ENCODE assay signal across 20 mouse cellular contexts in genomic region chr7:19166990-19167389, GRCm38 (mm10). TPM values are rescaled to one million over a fixed set of nuclear protein-coding genes. Genes with fewer than 3 reads are reported as not detected.
DNase-seq lines count a peak whose midpoint lies in the region; ATAC-seq and TF ChIP-seq lines count a peak whose summit lies in the region.
"Had no signal": no experiment of that assay in that cellular context is flagged by ENCODE, and none has a peak within 500 bp of the region (broad histone marks: within the 10 kb centered on the region; RNA-seq: fewer than 3 reads in every experiment).

No protein-coding gene starts in this region.

- H3K27ac ChIP-seq in forebrain, postnatal 0 days (ENCODE audit: low read depth, low read length) = no peak overlapping the region; the same call in 1 of the 2 replicates
- H3K27ac ChIP-seq in forebrain, embryonic 12.5 days = no peak overlapping the region
- peak overlapping the region; percentile 89 for H3K27ac ChIP-seq in heart, embryonic 15.5 days
- no peak overlapping the region for H3K27ac ChIP-seq in liver, embryonic 14.5 days
- no peak overlapping the region for H3K27ac ChIP-seq in liver, embryonic 11.5 days (ENCODE audit: low read depth, low read length)
- H3K27ac ChIP-seq: limb, embryonic 10.5 days had no signal

- H3K27me3 ChIP-seq in forebrain, postnatal 0 days (ENCODE audit: insufficient read depth, low read length) = no peaks in the 10 kb centered on the region
- H3K27me3 ChIP-seq in forebrain, embryonic 12.5 days = peaks cover 44% of the 10 kb centered on the region
- H3K27me3 ChIP-seq in heart, embryonic 15.5 days = 0 out of 2 replicates have a peak, but pooled peaks cover 3% of the 10 kb centered on the region
- peaks cover 9% of the 10 kb centered on the region for H3K27me3 ChIP-seq in liver, embryonic 14.5 days (ENCODE audit: control insufficient read depth, insufficient read depth, low read length)
- H3K27me3 ChIP-seq in liver, embryonic 11.5 days (replicated peaks; ENCODE audit: control insufficient read depth, insufficient read depth, low read length) = peaks cover 24% of the 10 kb centered on the region

- H3K36me3 ChIP-seq in forebrain, postnatal 0 days (ENCODE audit: insufficient read depth) = no peaks in the 10 kb centered on the region
- no peaks in the 10 kb centered on the region for H3K36me3 ChIP-seq in forebrain, embryonic 12.5 days (replicated peaks)
- H3K36me3 ChIP-seq in heart, embryonic 15.5 days = peaks cover 5% of the 10 kb centered on the region; the same call in 1 of the 2 replicates
- H3K36me3 ChIP-seq in liver, embryonic 14.5 days (replicated peaks; ENCODE audit: control insufficient read depth, insufficient read depth, low read depth) = no peaks in the 10 kb centered on the region
- no peaks in the 10 kb centered on the region for H3K36me3 ChIP-seq in liver, embryonic 11.5 days (ENCODE audit: control insufficient read depth, insufficient read depth, low read length)
- H3K36me3 ChIP-seq: limb, embryonic 10.5 days had no signal

- H3K4me2 ChIP-seq in forebrain, postnatal 0 days (ENCODE audit: low read depth) = no peak overlapping the region
- no peak overlapping the region for H3K4me2 ChIP-seq in forebrain, embryonic 12.5 days
- H3K4me2 ChIP-seq in heart, embryonic 15.5 days = no peak overlapping the region
- no peak overlapping the region for H3K4me2 ChIP-seq in liver, embryonic 14.5 days (ENCODE audit: low read depth)
- H3K4me2 ChIP-seq in liver, embryonic 11.5 days = no peak overlapping the region

- H3K4me3 ChIP-seq in forebrain, postnatal 0 days (ENCODE audit: low read depth, low read length) = no peak overlapping the region
- no peak overlapping the region for H3K4me3 ChIP-seq in forebrain, embryonic 12.5 days (replicated peaks)
- H3K4me3 ChIP-seq in heart, embryonic 15.5 days = no peak overlapping the region
- H3K4me3 ChIP-seq in liver, embryonic 14.5 days (ENCODE audit: insufficient read depth in 1 of 2, low read depth in 2 of 2, low read length in 2 of 2) = no peak overlapping the region
- no peak overlapping the region for H3K4me3 ChIP-seq in liver, embryonic 11.5 days (ENCODE audit: low read depth, low read length)
- H3K4me3 ChIP-seq: myocyte had no signal

- H3K9ac ChIP-seq in forebrain, postnatal 0 days = no peak overlapping the region
- no peak overlapping the region for H3K9ac ChIP-seq in forebrain, embryonic 12.5 days
- no peak overlapping the region for H3K9ac ChIP-seq in heart, embryonic 15.5 days
- H3K9ac ChIP-seq in liver, embryonic 14.5 days (replicated peaks) = no peak overlapping the region
- H3K9ac ChIP-seq in liver, embryonic 11.5 days (ENCODE audit: low read depth, low read length) = no peak overlapping the region

- H3K4me1 ChIP-seq in forebrain, postnatal 0 days (ENCODE audit: insufficient read depth) = peaks cover 26% of the 10 kb centered on the region
- peaks cover 36% of the 10 kb centered on the region for H3K4me1 ChIP-seq in forebrain, embryonic 12.5 days
- H3K4me1 ChIP-seq in heart, embryonic 15.5 days (replicated peaks) = peaks cover 63% of the 10 kb centered on the region
- H3K4me1 ChIP-seq in liver, embryonic 14.5 days (replicated peaks; ENCODE audit: control insufficient read depth in 2 of 2, insufficient read depth in 2 of 2, low read length in 1 of 2) = peaks cover 13 to 21% of the 10 kb centered on the region in 2 experiments
- H3K4me1 ChIP-seq in liver, embryonic 11.5 days (replicated peaks; ENCODE audit: control insufficient read depth, insufficient read depth, low read length) = peaks cover 33% of the 10 kb centered on the region

- ATAC-seq in forebrain, postnatal 0 days = no peak
- no peak for ATAC-seq in forebrain, embryonic 12.5 days (ENCODE audit: low FRiP score)
- no peak for ATAC-seq in heart, embryonic 15.5 days (replicated peaks; ENCODE audit: insufficient number of reproducible peaks, insufficient read depth, low FRiP score, low read depth)
- ATAC-seq in liver, embryonic 14.5 days (ENCODE audit: insufficient read depth) = no peak
- ATAC-seq in liver, embryonic 11.5 days (replicated peaks; ENCODE audit: low FRiP score) = no peak
- ATAC-seq: CD4-positive, CD25-positive, alpha-beta regulatory T cell, adult 4 months; forebrain, embryonic 13.5 days had no signal

- no peak for DNase-seq in forebrain, postnatal 0 days
- DNase-seq in heart, postnatal 36 days = no peak
- no peak for DNase-seq in liver, embryonic 14.5 days (ENCODE audit: low read depth in 3 of 3, low spot score in 3 of 3)
- DNase-seq in liver, embryonic 11.5 days (ENCODE audit: low spot score) = no peak
- DNase-seq in R1 (ENCODE audit: low read depth, low spot score) = peak; percentile 27
- DNase-seq in right cerebral cortex, postnatal 10 days (ENCODE audit: low spot score in 2 of 2) = no peak
- DNase-seq: cerebellum, adult 9-10 months; gastrocnemius, postnatal 36 days; kidney, adult 9 months; kidney, postnatal 36 days; midbrain, embryonic 14.5 days; thymus, adult 2 months had no signal

- TF ChIP-seq CTCF in forebrain, postnatal 0 days (IDR thresholded peaks at IDR 0.05; ENCODE audit: low read depth) = peak; percentile 49
- TF ChIP-seq CTCF in liver, embryonic 14.5 days (IDR thresholded peaks at IDR 0.05; ENCODE audit: low read depth) = peak; percentile 63

- no peak for TF ChIP-seq EP300 in liver, embryonic 14.5 days (IDR thresholded peaks at IDR 0.05; ENCODE audit: low read depth)

- H3K9me3 ChIP-seq in forebrain, postnatal 0 days (ENCODE audit: low read length) = no peaks in the 10 kb centered on the region
- peaks cover 7% of the 10 kb centered on the region; the same call in 1 of the 2 replicates for H3K9me3 ChIP-seq in forebrain, embryonic 12.5 days
- no peaks in the 10 kb centered on the region for H3K9me3 ChIP-seq in heart, embryonic 15.5 days (replicated peaks)
- no peaks in the 10 kb centered on the region; the same call in 1 of the 2 replicates for H3K9me3 ChIP-seq in liver, embryonic 14.5 days (ENCODE audit: control insufficient read depth, low read length)
- peaks cover 2% of the 10 kb centered on the region; the same call in 1 of the 2 replicates for H3K9me3 ChIP-seq in liver, embryonic 11.5 days (ENCODE audit: control insufficient read depth, low read length)
- H3K9me3 ChIP-seq: limb, embryonic 10.5 days had no signal

- intact Hi-C loops in heart, postnatal 36 days (cut with DNase I) = no loop called here

- WGBS in forebrain, postnatal 0 days = 83% methylated on average over 3 of the region's 3 CpGs
- 87% methylated on average over 3 of the region's 3 CpGs for WGBS in forebrain, embryonic 12.5 days
- WGBS in heart, embryonic 15.5 days = 82% methylated on average over 3 of the region's 3 CpGs
- WGBS in liver, embryonic 14.5 days (ENCODE audit: insufficient replicate concordance) = 69% methylated on average over 3 of the region's 3 CpGs
- WGBS in liver, embryonic 11.5 days = 79% methylated on average over 3 of the region's 3 CpGs

RNA-seq across cellular contexts. Expression of gene Gipr, which starts 1.1 kb away (rescaled TPM):
- 16.9 and 20.2 TPM in 2 replicates for total RNA-seq in forebrain, postnatal 0 days (2014; rRNA removed)
- 5.3 and 8.0 TPM in 2 replicates for polyA plus RNA-seq in forebrain, postnatal 0 days (2015; fragmentation: Nextera tagmentation; extraction: Ambion mirVana)
- 1.1 and 1.3 TPM in 2 replicates for polyA plus RNA-seq in forebrain, embryonic 12.5 days (2016; fragmentation: Nextera tagmentation; extraction: Ambion mirVana)
- polyA plus RNA-seq in heart, embryonic 15.5 days (2015; fragmentation: Nextera tagmentation; extraction: Ambion mirVana) = 73.8 and 73.9 TPM in 2 replicates
- total RNA-seq in heart, postnatal 36 days (2021) = under 1 TPM in 1 of 2 experiments, not detected in 1; 0.14 TPM
- polyA plus RNA-seq in liver, embryonic 14.5 days (2012; rRNA removed) = 0.05 and 0.16 TPM in 2 replicates
- polyA plus RNA-seq in liver, embryonic 14.5 days (2014; fragmentation: Nextera tagmentation; extraction: Ambion mirVana) = 0.10 TPM in 1 of 2 replicates, not detected in the other
- 0.69 and 0.73 TPM in 2 replicates for polyA plus RNA-seq in liver, embryonic 11.5 days (2014; fragmentation: Nextera tagmentation; extraction: Ambion mirVana)
- total RNA-seq: gastrocnemius, postnatal 36 days; liver, adult 2 months; megakaryocyte, adult 5-6 weeks had no signal
- polyA plus RNA-seq: CD4-positive, CD25-positive, alpha-beta regulatory T cell, adult 4 months; liver, adult 2 months had no signal

RNA-seq across cellular contexts. Expression of gene Eml2, which starts 9.2 kb away (rescaled TPM):
- 63.6 and 64.8 TPM in 2 replicates for total RNA-seq in forebrain, postnatal 0 days (2014; rRNA removed)
- 7.9 and 9.9 TPM in 2 replicates for polyA plus RNA-seq in forebrain, postnatal 0 days (2015; fragmentation: Nextera tagmentation; extraction: Ambion mirVana)
- polyA plus RNA-seq in forebrain, embryonic 12.5 days (2016; fragmentation: Nextera tagmentation; extraction: Ambion mirVana) = 5.8 and 6.5 TPM in 2 replicates
- polyA plus RNA-seq in heart, embryonic 15.5 days (2015; fragmentation: Nextera tagmentation; extraction: Ambion mirVana) = 18.9 and 21.0 TPM in 2 replicates
- 10 to 100 TPM; 34.3 to 44.4 TPM for total RNA-seq in heart, postnatal 36 days (2021)
- polyA plus RNA-seq in liver, embryonic 14.5 days (2012; rRNA removed) = 6.1 and 7.3 TPM in 2 replicates
- polyA plus RNA-seq in liver, embryonic 14.5 days (2014; fragmentation: Nextera tagmentation; extraction: Ambion mirVana) = 0.98 and 1.3 TPM in 2 replicates
- polyA plus RNA-seq in liver, embryonic 11.5 days (2014; fragmentation: Nextera tagmentation; extraction: Ambion mirVana) = 2.7 and 3.8 TPM in 2 replicates

RNA-seq across cellular contexts. Expression of gene Snrpd2, which starts 17.5 kb away (rescaled TPM):
- 50.0 and 88.1 TPM in 2 replicates for total RNA-seq in forebrain, postnatal 0 days (2014; rRNA removed)
- 124 and 172 TPM in 2 replicates for polyA plus RNA-seq in forebrain, postnatal 0 days (2015; fragmentation: Nextera tagmentation; extraction: Ambion mirVana)
- 148 and 153 TPM in 2 replicates for polyA plus RNA-seq in forebrain, embryonic 12.5 days (2016; fragmentation: Nextera tagmentation; extraction: Ambion mirVana)
- polyA plus RNA-seq in heart, embryonic 15.5 days (2015; fragmentation: Nextera tagmentation; extraction: Ambion mirVana) = 93.2 and 96.6 TPM in 2 replicates
- 10 to 100 TPM; 66.8 to 67.0 TPM for total RNA-seq in heart, postnatal 36 days (2021)
- 40.7 and 67.5 TPM in 2 replicates for polyA plus RNA-seq in liver, embryonic 14.5 days (2012; rRNA removed)
- 75.3 and 76.0 TPM in 2 replicates for polyA plus RNA-seq in liver, embryonic 14.5 days (2014; fragmentation: Nextera tagmentation; extraction: Ambion mirVana)
- 140 and 158 TPM in 2 replicates for polyA plus RNA-seq in liver, embryonic 11.5 days (2014; fragmentation: Nextera tagmentation; extraction: Ambion mirVana)

RNA-seq across cellular contexts. Expression of gene Qpctl, which starts 17.9 kb away (rescaled TPM):
- 12.3 and 14.4 TPM in 2 replicates for total RNA-seq in forebrain, postnatal 0 days (2014; rRNA removed)
- 19.8 and 23.3 TPM in 2 replicates for polyA plus RNA-seq in forebrain, postnatal 0 days (2015; fragmentation: Nextera tagmentation; extraction: Ambion mirVana)
- 14.4 and 14.7 TPM in 2 replicates for polyA plus RNA-seq in forebrain, embryonic 12.5 days (2016; fragmentation: Nextera tagmentation; extraction: Ambion mirVana)
- polyA plus RNA-seq in heart, embryonic 15.5 days (2015; fragmentation: Nextera tagmentation; extraction: Ambion mirVana) = 8.8 and 10.0 TPM in 2 replicates
- 1 to 10 TPM; 3.8 to 4.8 TPM for total RNA-seq in heart, postnatal 36 days (2021)
- 2.2 and 2.3 TPM in 2 replicates for polyA plus RNA-seq in liver, embryonic 14.5 days (2012; rRNA removed)
- 2.3 and 3.0 TPM in 2 replicates for polyA plus RNA-seq in liver, embryonic 14.5 days (2014; fragmentation: Nextera tagmentation; extraction: Ambion mirVana)
- 7.5 and 9.5 TPM in 2 replicates for polyA plus RNA-seq in liver, embryonic 11.5 days (2014; fragmentation: Nextera tagmentation; extraction: Ambion mirVana)

RNA-seq across cellular contexts. Expression of gene Gpr4, which starts 45.3 kb away (rescaled TPM):
- 2.2 and 2.5 TPM in 2 replicates for total RNA-seq in forebrain, postnatal 0 days (2014; rRNA removed)
- polyA plus RNA-seq in forebrain, postnatal 0 days (2015; fragmentation: Nextera tagmentation; extraction: Ambion mirVana) = 5.9 and 6.0 TPM in 2 replicates
- polyA plus RNA-seq in forebrain, embryonic 12.5 days (2016; fragmentation: Nextera tagmentation; extraction: Ambion mirVana) = 1.6 and 1.7 TPM in 2 replicates
- polyA plus RNA-seq in heart, embryonic 15.5 days (2015; fragmentation: Nextera tagmentation; extraction: Ambion mirVana) = 2.1 and 2.2 TPM in 2 replicates
- 10 to 100 TPM in 1 of 2 experiments, 1 to 10 TPM in 1; 7.9 to 10.6 TPM for total RNA-seq in heart, postnatal 36 days (2021)
- polyA plus RNA-seq in liver, embryonic 14.5 days (2012; rRNA removed) = 0.35 and 0.53 TPM in 2 replicates
- polyA plus RNA-seq in liver, embryonic 14.5 days (2014; fragmentation: Nextera tagmentation; extraction: Ambion mirVana) = 0.10 and 0.23 TPM in 2 replicates
- polyA plus RNA-seq in liver, embryonic 11.5 days (2014; fragmentation: Nextera tagmentation; extraction: Ambion mirVana) = 1.4 and 1.9 TPM in 2 replicates
- total RNA-seq: megakaryocyte, adult 5-6 weeks had no signal
